Mouse (Mus musculus) inflammation-experienced regulatory T-cells, adult 6 months (primary cell): ENCODE measurements around the gene Rnf111. TPM values are rescaled to one million over a fixed set of nuclear protein-coding genes. Genes with fewer than 3 reads are reported as not detected.
"Not testable (repeated sequence)": the region's sequence is repeated elsewhere in the genome, so short reads cannot be mapped to it uniquely, and the experiment has no call there.

Experiments
- ATAC-seq: one replicate; pipeline ENCODE4 v1.8.0; 2017
- polyA plus RNA-seq, 3 experiments: library from polyadenylated mRNA; unstranded; fragments of 100-300 nt; shearing (Covaris generic); gene quantifications; one replicate each; pipeline ENCODE4 v1.2.1; 2017

Gene Rnf111
- polyA plus RNA-seq, 3 experiments from 2014 or later, result 21.1 to 29.6 (median 29.0) TPM

DNA sequence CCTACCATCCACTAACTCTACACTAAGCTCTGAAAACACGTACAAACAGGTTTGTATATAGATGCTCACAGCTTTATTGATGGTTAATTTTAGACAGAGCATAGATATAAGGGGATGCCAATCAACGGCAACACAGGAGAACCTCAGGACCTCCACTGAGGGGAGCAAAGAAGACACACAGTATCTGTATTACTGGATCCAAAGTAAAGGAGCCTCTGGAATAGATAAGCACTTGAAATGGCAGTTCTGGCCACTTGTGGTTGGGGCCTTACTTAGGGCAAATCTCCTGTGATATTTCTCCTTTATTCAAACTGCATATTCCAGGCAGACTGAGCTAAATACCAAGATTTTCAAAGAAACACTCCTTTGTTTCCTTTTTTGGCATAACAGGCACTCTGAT is 10.5 kb downstream of the Rnf111 start:
- no peak for ATAC-seq

DNA sequence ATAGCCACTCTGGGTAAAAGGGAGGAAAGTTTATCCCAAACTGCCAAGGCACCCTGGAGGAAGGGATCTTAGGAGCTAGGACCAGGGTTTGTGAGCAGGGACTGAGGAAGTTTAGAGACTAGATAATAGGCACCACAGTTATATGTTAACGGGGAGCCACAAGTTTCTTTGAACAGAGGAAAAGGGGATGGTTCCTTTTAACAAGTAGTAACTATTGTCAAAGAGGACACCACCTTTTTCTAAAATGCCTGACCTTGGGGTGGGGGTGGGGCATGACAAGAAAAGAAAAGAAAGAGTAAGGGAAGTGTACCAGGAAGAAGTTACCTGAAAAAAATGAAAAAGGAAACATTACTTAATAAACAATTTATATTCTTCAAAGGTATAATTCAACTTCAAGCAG is 12.3 kb downstream of the Rnf111 start:
- ATAC-seq, result no peak

DNA sequence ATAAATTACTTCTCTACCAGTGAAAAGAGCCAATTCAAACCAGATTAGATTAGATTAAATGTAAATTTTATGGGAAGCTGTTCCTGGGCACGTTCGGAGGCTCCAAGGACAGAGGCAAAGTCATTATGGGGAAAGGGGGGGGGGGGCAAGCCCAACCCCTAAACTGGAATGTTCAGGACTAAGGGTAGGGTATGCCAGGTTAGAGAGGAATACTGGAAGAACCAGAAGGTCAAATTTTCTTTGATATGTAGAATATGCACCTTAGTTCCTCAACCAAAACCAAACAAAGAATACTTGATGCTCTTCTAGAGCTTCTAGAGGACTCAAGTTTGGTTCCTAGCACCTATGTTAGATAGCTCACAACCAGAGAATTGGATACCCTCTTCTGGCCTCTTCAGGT is 16.1 kb downstream of the Rnf111 start:
- no peak for ATAC-seq

DNA sequence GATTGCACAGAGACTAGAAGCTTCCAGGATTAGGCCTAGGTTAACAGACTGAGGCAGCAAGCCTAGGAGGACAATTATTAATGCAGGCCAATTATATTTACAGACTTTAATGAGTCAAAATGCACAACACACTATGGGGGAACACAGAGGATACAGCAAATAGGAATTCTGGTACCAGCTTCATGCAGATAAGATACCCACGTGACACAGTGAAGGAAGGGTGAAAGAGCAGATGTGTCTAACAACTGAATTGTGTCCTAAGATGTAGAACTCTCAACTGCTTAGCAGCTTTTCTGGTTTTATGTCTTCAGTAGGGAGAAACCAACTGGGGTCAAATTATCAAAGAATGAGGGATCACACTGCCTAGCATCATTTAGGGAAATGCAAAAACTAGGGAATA is 17.7 kb downstream of the Rnf111 start:
- no peak for ATAC-seq

DNA sequence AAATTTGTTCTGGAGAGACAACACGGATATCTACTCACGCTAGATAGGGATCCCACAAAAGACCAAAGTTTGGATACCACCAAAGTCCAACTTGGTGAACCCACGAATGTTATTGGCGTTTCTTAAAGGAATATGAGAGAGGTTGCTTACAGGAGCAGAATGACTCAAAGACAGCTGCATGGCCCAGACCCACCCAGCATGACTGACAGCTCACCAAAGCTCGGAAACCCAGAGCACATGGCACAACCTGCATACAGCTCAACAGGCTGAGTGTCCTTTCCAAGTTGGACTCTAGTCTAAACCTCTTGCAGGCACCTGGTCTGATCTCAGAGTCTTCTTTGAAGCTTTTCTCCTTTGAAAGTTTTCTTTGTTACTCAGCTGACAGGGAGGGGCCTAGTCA is 20.0 kb downstream of the Rnf111 start:
- no peak for ATAC-seq

DNA sequence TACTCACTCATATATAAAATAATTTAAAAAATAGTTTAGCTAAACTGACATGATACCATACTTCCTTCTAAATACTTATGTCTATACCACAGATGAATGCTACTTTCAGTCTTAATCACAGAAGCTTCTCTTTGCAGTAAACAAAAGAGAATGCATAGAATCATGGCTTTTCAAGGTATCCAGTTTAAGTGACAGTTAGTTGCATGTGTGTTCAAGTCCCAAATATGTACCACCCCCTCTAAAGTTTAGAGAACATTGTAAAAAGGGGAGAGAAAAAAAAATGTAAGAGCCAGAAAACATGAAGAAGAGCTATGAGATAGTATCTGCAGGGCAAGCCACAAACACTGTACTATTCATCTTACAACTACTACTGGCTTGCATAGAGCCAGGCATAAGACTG is 21.7 kb downstream of the Rnf111 start:
- ATAC-seq, result no peak

DNA sequence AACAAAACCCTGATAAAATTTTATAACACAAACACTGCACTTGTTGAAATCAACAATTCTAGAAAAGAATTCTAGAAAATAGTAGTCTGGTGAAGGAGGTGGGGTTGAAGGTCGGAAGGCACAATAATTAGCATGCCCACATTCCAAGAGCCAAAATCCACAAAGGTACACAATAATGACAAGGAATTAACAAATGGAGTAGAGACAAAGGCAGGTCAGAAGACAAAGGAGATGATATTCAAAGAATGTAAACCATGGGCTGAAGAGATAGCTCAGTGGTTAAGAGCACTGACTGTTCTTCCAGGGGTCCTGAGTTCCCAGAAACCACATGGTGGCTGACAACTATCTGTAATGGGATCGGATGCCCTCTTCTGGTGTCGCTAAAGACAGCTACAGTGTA is 26.3 kb downstream of the Rnf111 start:
- no peak for ATAC-seq

DNA sequence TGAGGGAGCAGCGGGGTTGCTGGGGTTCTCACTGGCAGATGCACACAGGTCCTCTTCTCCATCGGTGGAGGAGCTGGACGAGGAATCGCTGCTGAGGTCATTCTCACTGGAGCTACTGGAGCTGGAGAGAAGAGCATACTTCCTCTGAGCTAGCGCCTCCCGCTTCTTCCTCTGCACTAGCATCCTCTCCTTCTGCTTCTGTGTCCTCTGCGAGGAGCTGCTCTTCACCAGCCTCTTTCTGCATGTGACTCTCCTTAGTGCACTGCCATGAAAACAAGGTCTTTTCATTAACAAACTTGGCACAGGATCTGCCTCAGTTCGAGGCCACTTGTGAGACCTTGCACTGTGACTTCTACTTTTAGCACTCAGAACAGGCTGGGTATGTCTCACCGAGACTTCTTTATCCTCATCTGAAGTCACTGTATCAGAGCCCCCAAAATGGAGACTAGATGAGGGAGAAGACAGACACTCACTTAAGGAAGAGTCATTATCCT is 27.7 kb downstream of the Rnf111 start:
- ATAC-seq, result no peak

DNA sequence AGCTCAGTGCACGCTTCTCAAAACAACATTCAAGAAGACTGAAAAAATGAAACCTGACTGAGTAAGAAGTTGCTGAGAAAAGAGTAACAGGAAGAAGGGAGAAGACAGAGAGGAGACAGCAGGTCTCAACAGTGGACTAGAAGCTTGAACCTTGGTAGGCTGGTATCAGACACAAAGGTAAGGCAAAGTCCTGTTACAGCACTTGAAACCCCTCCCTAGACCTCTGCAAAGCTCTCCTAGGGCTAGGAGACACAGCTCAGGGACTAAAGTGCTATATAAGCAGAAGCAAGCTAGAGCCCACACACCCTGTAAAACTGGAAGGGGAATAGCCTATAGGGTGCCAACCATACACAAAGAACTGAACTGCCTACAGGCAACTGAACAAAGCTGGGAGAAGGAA is 30.1 kb downstream of the Rnf111 start:
- no peak for ATAC-seq

DNA sequence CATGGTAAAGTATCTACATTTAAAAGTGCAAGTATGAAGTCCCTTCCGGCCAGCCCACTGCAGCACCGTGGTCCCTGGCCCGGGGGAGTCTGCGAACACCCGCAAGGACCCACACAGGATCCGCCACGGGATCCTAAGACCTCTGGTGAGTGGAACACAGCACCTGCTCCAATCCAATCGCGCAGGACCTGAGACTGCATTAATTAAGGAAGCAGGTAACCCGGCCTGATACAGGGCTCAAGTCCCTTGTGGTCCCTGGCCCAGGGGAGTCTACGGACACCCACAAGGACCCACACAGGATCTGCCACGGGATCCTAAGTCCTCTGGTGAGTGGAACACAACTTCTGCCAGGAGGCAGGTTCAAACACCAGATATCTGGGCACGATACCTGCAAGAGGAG is 40.4 kb downstream of the Rnf111 start:
- ATAC-seq, result not testable (repeated sequence)

DNA sequence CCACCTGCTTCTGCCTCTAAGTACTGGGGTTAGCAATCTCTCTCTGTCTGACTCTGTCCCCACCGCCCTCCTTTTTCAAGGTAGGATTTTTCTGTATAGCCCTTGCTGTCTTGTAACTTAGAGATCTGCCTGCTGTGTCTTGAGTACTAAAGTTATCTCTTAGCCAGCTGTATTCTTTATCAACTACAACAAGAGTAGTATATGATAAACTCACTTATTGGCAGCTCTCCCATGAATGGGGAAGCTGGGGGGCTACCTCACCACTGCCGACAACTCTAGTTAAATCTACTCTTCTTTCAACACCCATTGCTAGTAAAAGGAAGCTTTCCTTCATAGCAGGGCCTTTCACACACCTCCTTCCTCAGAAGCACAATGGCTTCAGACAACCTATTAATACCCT is 51.2 kb downstream of the Rnf111 start:
- no peak for ATAC-seq

DNA sequence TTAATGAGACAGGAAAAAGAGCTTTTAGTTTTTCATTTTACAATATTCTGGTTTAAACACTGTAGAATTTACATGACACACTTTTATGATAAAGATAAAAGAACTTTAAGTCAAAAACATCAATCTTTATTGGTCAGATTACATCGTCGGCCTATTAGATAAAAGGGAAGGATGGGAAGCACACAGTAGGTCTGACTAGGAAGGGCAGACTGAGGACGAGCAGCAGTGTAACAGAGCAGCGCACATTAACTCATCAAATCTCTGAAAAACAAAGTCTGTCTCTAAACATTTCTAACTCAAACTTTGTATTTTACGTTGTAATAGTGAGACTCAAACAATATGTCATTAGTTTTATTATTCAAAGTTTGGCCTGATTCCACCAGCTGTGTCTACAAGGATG is 54.5 kb downstream of the Rnf111 start:
- no peak for ATAC-seq

DNA sequence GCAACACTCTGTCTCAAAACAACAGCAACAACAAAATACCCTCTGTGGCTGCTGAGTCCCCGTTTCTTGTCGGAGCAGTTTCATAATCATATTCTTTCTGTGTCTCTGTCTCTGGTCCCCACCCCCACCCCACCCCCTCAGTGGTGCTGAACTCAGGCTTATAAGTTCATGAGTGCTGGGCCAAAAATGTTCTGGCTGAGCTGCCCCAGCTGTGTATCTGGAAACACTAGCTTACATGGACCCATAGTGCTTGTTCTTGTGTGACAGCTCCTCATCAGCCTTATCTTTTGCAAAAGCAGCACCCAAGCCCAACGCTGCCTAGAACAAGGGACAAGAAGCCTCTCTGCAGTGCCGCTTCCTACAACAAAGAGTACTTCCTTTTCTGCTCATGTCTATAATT is 63.6 kb downstream of the Rnf111 start:
- ATAC-seq, result no peak

DNA sequence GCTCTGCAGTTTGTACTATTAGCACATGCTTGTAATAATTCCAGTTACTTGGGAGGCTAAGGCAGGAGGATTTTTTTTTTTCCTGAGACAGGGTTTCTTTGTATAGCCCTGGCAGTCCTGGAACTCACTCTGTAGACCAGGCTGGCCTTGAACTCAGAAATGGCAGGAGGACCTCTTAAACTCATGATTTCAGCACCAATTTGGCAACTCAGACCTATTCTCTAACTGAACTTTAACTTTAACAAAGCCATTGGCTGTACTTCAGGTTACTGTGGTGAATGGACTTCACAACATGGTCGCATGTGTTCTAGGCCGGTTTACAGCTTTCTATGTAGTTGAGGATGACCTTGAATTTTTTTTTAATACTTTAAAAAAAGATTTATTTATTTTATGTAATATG is 80.9 kb downstream of the Rnf111 start:
- ATAC-seq, result no peak

DNA sequence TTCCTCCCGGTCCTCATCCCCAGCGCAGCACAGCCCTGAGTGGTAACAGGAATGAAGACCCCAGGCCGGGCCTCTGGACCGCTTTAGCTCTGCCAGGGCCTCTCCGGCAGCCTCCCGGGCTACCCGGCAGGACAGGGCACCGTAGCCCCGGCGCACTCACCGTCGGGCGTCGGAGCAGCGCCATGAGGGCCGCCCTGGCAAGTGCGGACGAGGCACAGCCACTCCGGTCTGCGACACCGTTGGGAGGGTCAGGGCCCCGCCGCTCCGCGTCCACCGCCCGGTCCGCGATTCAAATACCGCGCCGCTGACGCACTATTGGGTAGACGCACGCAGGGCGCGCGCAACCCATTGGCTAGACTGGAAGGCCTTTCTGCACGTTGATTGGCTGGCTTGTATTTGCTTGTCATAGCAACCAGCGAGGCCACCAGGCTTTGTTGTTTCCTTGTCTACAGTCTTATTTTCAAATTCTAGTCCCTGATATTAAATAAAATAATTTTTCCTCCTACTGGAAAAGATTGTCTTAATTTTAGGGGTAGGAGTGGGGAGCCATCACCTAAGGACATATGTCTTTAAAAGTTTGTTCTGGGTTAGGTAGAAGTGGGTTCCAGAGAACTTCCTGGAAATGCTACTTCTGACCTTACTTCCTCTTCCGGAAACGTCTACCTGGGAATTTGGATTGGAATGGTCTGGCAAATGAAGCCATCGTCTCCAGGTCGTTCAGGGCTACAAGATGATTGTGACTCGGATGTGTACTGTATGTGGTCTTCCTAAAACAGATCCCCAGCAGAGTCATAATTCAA is 82.1 kb downstream of the Rnf111 start, which contains the start of gene Ccnb2:
Ccnb2 (minus strand) TSS at position 291 of the 800 bp plus-strand sequence.
- peak; percentile 100 for ATAC-seq

DNA sequence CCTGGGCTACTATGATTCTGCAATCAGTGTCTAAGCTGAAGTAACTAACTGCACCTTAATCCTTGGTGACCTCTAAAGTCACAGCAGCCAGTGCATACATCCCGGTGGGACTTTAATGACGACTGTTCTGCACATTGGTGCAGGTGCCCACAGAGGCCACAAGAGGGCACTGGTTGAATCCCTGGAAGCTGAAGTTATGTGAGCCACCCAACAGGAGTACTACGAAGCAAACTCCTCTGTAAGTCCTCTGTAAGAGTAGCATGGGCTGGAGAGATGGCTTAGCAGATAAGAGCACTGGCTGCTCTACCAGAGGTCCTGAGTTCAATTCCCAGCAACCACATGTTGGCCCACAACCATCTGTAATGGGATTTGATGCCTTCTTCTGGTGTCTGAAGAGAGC is 87.1 kb downstream of the Rnf111 start:
- no peak for ATAC-seq

DNA sequence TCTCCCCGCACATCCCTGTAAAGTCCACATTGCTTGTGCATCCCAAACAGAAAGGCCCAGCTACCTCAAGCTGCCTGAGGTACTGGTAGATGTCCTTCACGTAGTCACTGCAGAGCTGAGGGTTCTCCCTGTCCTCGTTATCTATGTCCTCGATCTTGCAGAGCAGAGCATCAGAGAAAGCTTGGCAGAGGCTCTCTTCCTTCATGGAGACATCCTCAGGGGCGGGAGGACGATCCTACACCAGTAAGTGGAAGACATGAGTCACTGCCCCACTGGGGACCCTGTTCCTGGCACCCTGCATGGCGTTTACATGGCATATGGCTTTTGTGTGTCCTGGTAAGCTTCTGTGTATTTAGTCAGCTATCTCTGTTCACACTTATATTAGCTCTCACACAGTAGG is 90.5 kb downstream of the Rnf111 start:
- ATAC-seq, result no peak

DNA sequence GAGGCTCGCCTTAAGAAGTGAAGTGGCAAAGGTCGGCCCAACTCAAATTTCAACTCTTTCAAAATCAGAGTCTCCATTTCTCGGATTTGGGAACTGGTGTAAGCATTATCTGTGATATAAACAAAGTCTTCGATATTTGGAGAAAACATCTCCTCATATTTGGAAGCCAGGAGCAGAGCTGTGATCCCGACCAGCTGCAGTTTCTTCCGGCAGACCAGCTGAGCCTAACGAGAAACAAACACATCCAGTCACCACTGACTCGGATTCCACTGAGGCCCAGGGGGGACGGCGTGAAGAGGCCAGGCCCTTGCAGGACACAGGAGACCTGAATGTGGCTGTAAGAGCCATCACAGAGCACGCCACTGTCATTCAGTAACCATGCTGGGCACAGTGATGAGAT is 92.9 kb downstream of the Rnf111 start:
- no peak for ATAC-seq

DNA sequence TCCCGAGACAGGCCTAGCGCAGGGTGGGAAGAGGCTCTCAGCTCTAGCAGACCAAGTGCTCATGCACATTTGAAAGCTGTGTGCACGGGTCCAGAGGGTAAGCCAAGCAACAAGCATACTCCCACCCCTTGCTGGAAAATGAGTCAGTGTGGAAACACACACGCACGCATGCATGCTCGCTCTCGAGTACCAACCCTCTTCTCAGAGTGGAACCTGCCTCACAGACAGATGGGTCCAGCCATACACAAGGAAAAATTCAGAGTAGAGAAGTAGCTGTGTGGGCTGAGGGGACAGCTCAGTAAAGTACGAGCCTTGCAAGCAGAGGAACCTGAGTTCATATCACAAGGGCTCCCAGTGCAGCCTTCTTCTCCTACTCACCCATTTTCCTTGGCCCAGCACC is 93.8 kb downstream of the Rnf111 start:
- ATAC-seq, result no peak

DNA sequence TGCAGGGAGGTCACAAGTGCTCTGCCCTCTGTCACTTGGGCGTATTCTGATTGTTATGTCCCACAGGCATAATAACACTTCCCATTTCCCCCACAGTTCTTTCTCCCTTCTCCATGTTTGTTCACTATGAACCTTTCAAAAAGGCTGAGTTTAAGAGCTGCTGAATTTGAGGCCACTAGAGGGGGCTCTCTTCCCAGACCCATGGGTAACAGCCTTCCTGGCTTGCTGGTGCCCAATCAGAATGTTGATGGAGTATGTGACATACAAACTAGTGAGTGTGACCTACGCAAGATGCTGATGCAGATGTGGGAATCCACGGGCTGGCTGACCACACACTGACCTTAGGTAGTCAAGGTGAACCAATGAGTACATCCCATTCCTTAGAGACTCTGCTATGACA is 94.7 kb downstream of the Rnf111 start:
- ATAC-seq, result no peak

DNA sequence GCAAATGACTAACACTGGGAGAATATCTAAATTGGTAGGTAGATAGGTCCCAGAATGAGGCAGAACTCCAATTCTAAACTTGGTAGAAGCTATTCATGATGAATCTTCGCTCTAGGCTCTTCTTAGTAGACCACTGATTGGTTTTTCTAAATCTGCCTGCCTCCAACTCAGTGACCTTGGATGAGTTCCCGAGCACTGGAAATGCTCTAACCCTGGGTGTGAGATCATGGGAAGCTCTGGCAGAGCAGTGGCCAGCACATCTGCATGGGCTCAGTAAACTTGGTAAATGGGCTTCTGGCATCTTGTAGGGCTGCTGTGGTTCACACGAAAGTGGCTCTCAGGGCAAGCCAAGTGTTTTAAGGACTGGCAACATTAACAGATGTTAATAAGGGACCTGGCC is 96.9 kb downstream of the Rnf111 start:
- ATAC-seq, result no peak

DNA sequence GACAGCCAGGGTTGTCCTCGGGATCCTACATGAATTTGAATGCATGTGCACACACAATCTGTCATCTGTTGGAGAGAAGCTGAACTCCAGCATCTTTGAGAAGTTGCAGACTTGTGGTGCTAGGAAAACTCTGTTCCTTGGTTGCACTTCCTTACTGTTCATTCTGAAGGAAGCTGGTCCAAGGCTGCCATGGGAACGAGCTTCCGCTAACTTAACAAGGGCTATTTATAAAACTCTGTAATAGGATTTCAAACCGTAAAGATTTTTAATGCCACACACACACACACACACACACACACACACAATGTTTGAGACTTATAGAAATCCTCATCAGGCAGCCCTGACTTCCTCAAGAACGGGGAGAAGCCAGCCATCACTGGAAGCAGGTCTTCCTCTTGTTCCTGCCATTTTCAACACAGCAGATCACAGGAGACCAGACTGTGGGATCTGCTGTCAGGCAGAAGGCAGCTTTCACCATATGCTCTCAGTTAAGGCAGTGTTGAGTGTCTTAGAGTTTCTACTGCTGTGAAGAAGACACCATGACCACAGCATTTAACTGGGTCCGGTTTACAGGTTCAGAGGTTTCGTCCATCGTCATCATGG is 101.5 kb downstream of the Rnf111 start:
- ATAC-seq, result no peak

DNA sequence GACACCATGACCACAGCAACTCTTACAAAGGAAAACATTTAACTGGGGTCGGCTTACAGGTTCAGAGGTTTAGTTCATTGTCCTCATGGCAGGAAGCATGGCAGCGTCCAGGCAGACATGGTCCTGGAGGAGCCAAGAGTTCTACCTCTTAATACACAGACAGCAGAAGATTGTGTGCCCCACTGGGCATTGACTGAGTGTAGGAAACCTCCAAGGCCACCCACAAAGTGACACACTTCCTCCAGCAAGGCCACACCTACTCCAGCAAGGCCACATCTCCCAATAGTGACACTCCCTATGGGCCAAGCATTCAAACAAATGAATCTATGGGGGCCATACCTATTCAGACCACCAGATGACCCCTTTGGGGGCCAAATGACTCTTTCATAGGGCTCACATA is 107.4 kb downstream of the Rnf111 start:
- ATAC-seq, result no peak

DNA sequence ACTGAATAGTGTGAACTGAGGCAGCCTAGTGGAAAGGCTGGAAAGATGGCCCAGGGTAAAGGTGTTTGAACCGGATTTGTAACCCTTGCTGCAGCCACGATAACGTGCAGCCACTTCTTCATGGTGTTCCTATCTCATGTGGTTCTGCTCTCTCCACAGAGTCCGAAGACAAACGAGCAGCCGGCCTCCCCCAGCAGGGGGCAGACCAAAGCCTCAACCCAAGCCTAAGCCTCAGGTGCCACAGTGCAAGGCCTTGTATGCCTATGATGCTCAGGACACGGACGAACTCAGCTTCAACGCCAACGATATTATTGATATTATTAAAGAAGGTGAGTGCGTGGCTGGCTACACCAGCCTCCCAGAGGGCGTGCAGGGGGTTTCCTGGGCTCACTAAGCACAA is 107.9 kb downstream of the Rnf111 start:
- ATAC-seq, result no peak

DNA sequence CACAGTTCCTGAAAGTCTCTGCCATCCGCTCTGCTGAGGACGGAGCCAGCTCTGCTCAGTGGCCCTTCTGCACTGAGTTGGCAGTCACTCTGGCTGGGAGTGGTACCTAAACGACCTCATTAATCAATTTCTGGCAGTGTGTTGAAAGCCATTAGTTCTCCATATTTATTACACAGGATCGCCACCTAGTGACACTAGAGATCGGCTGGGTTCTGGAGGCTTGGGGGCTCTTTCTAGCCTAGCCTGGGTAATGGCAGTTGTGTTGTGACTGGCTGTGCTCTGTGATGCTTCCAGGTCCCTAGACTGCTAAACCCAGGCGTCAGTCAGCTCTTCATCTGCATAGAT is 111.0 kb downstream of the Rnf111 start:
- ATAC-seq, result no peak
